Mouse (Mus musculus) C2C12 (cell line): ENCODE measurements around the gene Ncam2.

Experiments used
- CEBPB ChIP-seq: IDR thresholded peaks from one replicate; pipeline ENCODE4 v1.6.1; 2011; ENCODE audit warnings: low read depth, mild to moderate bottlenecking, control low read depth, moderate library complexity
- CTCF ChIP-seq: IDR thresholded peaks from one replicate; pipeline ENCODE4 v1.5.1; 2011; ENCODE audit not compliant: control insufficient read depth, insufficient read depth, insufficient read length
- MAX ChIP-seq: IDR thresholded peaks from one replicate; pipeline ENCODE4 v1.6.1; 2011; ENCODE audit warnings: mild to moderate bottlenecking, control low read depth

- TF ChIP-seq CTCF (no peak), MAX (no peak), CEBPB (no peak)
Measured at GRCm38 (mm10) chr16:81437868-81438249, 237.4 kb downstream of the Ncam2 start.
